Mouse (Mus musculus) heart, embryonic 13.5 days (tissue): Measurements from ENCODE around the gene Nadsyn1. TPM values are rescaled to one million over a fixed set of nuclear protein-coding genes. Genes with fewer than 3 reads are reported as not detected.
A peak's percentile ranks its signal among the peaks of the same experiment; 100 is the strongest.

Experiments
- ATAC-seq: fragments of 200-750 bp; cut with Nextera tagmentation; 2 replicates; pipeline ENCODE4 v1.8.0; 2017; ENCODE audit warnings: moderate TSS enrichment; ENCODE audit not compliant: insufficient number of reproducible peaks, low FRiP score, low TSS enrichment; ENCODE audit errors: extremely low read depth
- H3K27ac ChIP-seq: fragments of 300-500 bp; sonication (generic); replicated peaks from 2 replicates; pipeline ENCODE4 v1.5.1; 2015; ENCODE audit warnings: moderate library complexity, mild to moderate bottlenecking, inconsistent platforms
- H3K27me3 ChIP-seq: fragments of 300-500 bp; sonication (generic); replicated peaks from 2 replicates; pipeline ENCODE4 v1.6.1; 2015; ENCODE audit warnings: mild to moderate bottlenecking, inconsistent platforms
- H3K36me3 ChIP-seq: fragments of 300-500 bp; sonication (generic); 2 replicates; pipeline ENCODE4 v1.6.1; 2015; ENCODE audit warnings: mild to moderate bottlenecking, inconsistent platforms
- H3K4me1 ChIP-seq: fragments of 300-500 bp; sonication (generic); 2 replicates; pipeline ENCODE4 v1.6.1; 2015; ENCODE audit warnings: inconsistent platforms
- H3K4me2 ChIP-seq: fragments of 300-500 bp; sonication (generic); 2 replicates; pipeline ENCODE4 v1.6.1; 2015; ENCODE audit warnings: inconsistent platforms, mild to moderate bottlenecking, moderate library complexity
- H3K4me3 ChIP-seq: fragments of 300-500 bp; sonication (generic); 2 replicates; pipeline ENCODE4 v1.5.1; 2015; ENCODE audit warnings: moderate library complexity, mild to moderate bottlenecking, inconsistent platforms
- H3K9ac ChIP-seq: fragments of 300-500 bp; sonication (generic); 2 replicates; pipeline ENCODE4 v1.6.1; 2015; ENCODE audit warnings: inconsistent platforms, mild to moderate bottlenecking, moderate library complexity
- H3K9me3 ChIP-seq: fragments of 300-500 bp; sonication (generic); 2 replicates; pipeline ENCODE4 v1.6.1; 2016; ENCODE audit warnings: inconsistent platforms
- WGBS: fragments of 180-500 bp; shearing (Covaris S2); methylation state at CpG from one replicate; pipeline ENCODE4 v1.1.7; 2015; ENCODE audit warnings: mixed read lengths; 5-methylcytosine and 5-hydroxymethylcytosine counted together
- microRNA-seq: library from miRNA; unstranded; fragments of <30 nt; microRNA quantifications from one replicate; pipeline ENCODE4, GENCODE M21; 2016
- polyA plus RNA-seq: library from polyadenylated mRNA; unstranded; fragments of >200 nt; fragmentation: Nextera tagmentation; extraction: Ambion mirVana; gene quantifications from 2 replicates; pipeline ENCODE4 v1.2.1, GENCODE M21; 2015

Nadsyn1 gene
- polyA plus RNA-seq, 1 experiment from 2014 or later: 6.4 TPM

DNA sequence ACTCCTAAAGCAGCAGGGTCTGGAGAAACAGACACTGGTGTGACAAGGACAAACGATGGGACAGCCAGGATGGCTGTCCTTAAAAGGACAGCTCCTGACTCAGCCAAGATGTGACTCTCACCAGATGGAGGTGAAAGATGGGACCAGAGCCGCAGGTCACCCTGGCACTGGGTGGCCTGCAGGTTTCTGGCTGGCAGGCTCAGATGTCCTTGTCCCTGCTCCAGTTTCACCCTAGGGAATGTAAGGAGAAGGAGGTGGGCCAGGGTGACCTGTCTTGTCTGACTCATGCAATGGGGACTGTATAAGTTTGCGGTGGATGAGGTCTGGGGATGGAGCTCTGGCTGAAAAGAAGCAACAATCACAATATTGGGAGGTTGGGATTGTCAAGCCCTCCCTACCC is 70.0 kb downstream of the Nadsyn1 start:
- WGBS: 62% methylated on average over 3 of the region's 3 CpGs
- Histone ChIP-seq H3K4me1 (peaks cover 38% of the 10 kb centered on the region), H3K36me3 (no peaks in the 10 kb centered on the region), H3K4me2 (no peak overlapping the region), H3K9me3 (no peaks in the 10 kb centered on the region), H3K27me3 (peaks cover 49% of the 10 kb centered on the region), H3K4me3 (no peak overlapping the region), H3K9ac (no peak overlapping the region), H3K27ac (no peak overlapping the region)
- no peak for ATAC-seq

DNA sequence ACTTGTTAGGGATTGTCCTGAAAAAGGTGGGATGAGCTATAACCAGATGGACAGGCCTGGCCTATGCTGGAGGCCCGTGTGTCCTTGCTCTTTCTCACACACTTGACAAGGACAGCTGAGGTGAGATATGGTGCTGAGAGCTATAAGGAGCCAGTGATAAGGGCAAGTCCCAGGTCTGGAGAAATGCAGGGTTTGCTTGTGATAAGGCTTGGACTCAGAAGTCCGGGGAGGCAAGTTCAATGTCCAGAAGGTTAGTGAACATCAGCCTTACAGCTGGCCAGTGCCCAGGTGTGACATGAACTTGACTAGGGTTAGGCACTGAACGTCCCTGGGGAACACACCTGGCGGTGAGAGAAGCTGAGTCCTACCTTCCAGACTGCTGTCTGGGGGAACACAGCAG is 70.6 kb downstream of the Nadsyn1 start:
- WGBS: 32% methylated on average over 4 of the region's 4 CpGs
- no peaks in the 10 kb centered on the region for H3K9me3 ChIP-seq
- H3K4me1 ChIP-seq: peaks cover 35% of the 10 kb centered on the region
- H3K36me3 ChIP-seq: no peaks in the 10 kb centered on the region
- peaks cover 47% of the 10 kb centered on the region for H3K27me3 ChIP-seq
- no peak overlapping the region for H3K4me3 ChIP-seq
- no peak overlapping the region for H3K27ac ChIP-seq
- H3K9ac ChIP-seq: no peak overlapping the region
- ATAC-seq: no peak
- no peak overlapping the region for H3K4me2 ChIP-seq

DNA sequence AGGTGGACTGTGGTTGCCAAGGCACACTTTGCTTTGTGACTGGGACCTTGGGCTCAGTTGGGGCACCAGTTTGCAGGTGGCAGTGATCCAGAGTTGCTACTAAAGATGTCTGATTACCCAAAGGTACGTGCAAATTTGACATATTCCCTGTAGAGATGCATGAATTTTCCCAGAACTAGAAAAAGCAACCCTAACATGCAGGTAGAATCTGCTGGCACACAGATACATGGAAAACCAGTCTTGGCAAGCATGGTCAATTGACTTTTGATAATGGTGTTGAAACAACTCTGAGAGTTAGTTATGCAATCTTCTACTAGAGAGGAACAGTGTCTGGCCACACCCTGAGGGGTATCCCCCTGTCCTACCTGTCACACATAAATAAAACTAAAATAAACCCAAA is 71.3 kb downstream of the Nadsyn1 start:
- no peak overlapping the region for H3K4me2 ChIP-seq
- peaks cover 44% of the 10 kb centered on the region for H3K27me3 ChIP-seq
- no peak overlapping the region for H3K9ac ChIP-seq
- H3K4me1 ChIP-seq: peaks cover 29% of the 10 kb centered on the region
- H3K36me3 ChIP-seq: no peaks in the 10 kb centered on the region
- no peaks in the 10 kb centered on the region for H3K9me3 ChIP-seq
- no peak for ATAC-seq
- no peak overlapping the region for H3K27ac ChIP-seq
- H3K4me3 ChIP-seq: no peak overlapping the region
- 76% methylated on average over 1 of the region's 1 CpGs for WGBS

DNA sequence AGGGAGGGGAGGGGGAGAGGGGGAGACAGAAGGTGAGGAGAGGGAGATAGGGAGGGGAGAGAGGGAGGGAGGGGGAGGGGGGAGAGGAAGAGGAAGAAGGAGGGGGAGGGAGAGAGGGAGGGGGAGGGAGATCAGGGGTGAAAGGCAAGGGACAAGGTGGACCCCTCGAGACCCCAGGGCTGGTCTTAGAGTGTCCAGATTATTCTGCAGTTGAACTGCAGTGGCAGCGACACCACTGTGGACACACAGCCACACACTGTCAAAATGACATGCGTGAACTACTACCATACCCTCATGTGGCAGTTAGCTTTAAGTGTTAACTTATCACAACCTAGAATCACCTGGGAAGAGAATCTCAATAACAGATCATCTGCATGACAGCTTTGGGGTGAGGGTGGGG is 73.6 kb downstream of the Nadsyn1 start:
- Histone ChIP-seq H3K9me3 (no peaks in the 10 kb centered on the region), H3K4me3 (no peak overlapping the region), H3K4me1 (peaks cover 27% of the 10 kb centered on the region), H3K27ac (no peak overlapping the region), H3K27me3 (peaks cover 22% of the 10 kb centered on the region; the same call in 1 of the 2 replicates), H3K4me2 (no peak overlapping the region), H3K9ac (no peak overlapping the region), H3K36me3 (no peaks in the 10 kb centered on the region)
- ATAC-seq: no peak
- 51% methylated on average over 3 of the region's 3 CpGs for WGBS

DNA sequence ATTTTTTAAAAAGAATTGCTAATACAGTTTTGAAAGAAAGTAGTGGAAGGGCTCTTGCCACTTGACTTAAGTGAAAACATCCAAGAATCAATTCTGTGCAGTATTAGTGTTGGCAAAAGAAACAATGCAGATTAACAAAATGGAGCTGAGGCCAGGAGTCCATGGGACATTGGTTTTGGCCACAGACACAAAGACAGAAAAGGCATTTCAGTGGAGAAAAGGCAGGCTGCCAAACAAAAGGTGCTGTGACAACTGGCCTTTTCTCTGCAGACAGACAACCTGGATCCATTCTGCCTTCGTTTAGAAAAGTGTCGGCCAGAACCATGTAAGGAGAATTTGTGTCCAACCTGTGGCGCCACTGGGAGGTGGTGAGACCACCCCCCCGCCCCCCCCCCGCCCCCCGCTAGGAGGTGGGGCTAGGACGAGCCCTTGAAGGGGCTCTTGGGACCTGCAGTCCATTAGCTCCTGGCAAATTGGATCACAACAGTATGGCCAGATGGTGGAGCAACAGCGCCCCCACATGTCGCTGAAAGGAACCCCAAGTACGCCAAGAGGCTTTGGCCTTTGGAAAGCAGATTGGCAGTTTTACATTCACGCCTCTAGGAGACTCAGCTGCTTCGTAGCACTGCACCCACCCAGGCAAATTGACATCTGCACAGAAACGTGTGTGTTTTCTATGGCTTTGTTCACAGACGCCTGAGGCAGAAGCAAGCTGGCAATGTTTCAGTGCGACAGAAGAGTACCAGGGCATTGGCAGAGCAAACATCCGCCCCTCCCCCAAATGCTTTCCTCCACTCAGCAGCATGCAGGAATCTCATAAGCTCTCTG is 74.4 kb downstream of the Nadsyn1 start:
- Histone ChIP-seq H3K9ac (peak overlapping the region; percentile 72), H3K4me2 (peak overlapping the region; percentile 66), H3K4me1 (peaks cover 26% of the 10 kb centered on the region), H3K36me3 (no peaks in the 10 kb centered on the region), H3K4me3 (peak overlapping the region; percentile 31), H3K27me3 (peaks cover 24% of the 10 kb centered on the region; the same call in 1 of the 2 replicates), H3K9me3 (no peaks in the 10 kb centered on the region), H3K27ac (no peak overlapping the region; the same call in 1 of the 2 replicates)
- WGBS: 3% methylated on average over 16 of the region's 16 CpGs
- ATAC-seq: peak; percentile 60; the same call in 1 of the 2 replicates

Small RNAs within 50 kb of the gene (microRNA-seq; reads per million reads assigned to microRNA genes)
- gene Gm22064: not detected

Other genes with a start within 250 kb of the Nadsyn1 start
- 26.6 and 31.4 TPM in 2 replicates for gene Cars, start 222.8 kb downstream of the Nadsyn1 start, polyA plus RNA-seq
- gene Tnfrsf26, start 194.1 kb downstream of the Nadsyn1 start, polyA plus RNA-seq: 0.46 and 0.62 TPM in 2 replicates
- gene Tnfrsf22, start 173.2 kb downstream of the Nadsyn1 start, polyA plus RNA-seq: 3.8 and 5.3 TPM in 2 replicates
- gene Tnfrsf23, start 137.0 kb downstream of the Nadsyn1 start, polyA plus RNA-seq: 2.4 and 3.1 TPM in 2 replicates
- 34.8 and 36.2 TPM in 2 replicates for gene Osbpl5, start 65.9 kb downstream of the Nadsyn1 start, polyA plus RNA-seq
- gene Mrgprg, start 55.9 kb downstream of the Nadsyn1 start, polyA plus RNA-seq: not detected in 2 replicates
- gene Mrgpre, start 38.3 kb downstream of the Nadsyn1 start, polyA plus RNA-seq: 1.8 and 1.9 TPM in 2 replicates
- 24.5 and 25.6 TPM in 2 replicates for gene Dhcr7, start 296 bp upstream of the Nadsyn1 start, polyA plus RNA-seq
- not detected in 2 replicates for gene Gm498, start 44.0 kb upstream of the Nadsyn1 start, polyA plus RNA-seq
- gene Shank2, start 179.1 kb upstream of the Nadsyn1 start, polyA plus RNA-seq: 0.15 and 0.37 TPM in 2 replicates